Mouse (Mus musculus) R1 (cell line): ENCODE measurements around the gene Vrtn.

Experiments used
- DNase-seq: peaks from one replicate; pipeline ENCODE4 v3.0.0-alpha.2; 2018; ENCODE audit warnings: low read depth, low spot score

Gene Vrtn

DNA sequence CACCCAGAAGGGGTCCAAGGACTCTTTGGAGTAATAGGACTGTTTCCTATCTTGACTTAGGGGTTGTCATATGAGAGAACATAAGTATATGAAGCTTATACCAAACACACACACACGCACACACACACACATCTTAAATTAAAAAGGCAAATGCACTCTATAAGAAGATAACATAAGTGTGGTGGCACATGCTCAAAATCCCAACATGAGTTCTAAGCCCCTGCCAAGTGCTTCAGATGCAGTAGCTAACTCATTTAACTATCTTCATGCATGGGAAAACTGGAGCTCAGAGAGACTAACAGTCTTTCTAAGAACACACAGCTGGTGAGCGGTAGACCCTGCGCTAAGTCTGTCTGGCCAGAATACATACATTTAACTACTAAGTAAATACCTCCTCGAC, 46.7 kb downstream of the Vrtn start:
- DNase-seq: no peak

DNA sequence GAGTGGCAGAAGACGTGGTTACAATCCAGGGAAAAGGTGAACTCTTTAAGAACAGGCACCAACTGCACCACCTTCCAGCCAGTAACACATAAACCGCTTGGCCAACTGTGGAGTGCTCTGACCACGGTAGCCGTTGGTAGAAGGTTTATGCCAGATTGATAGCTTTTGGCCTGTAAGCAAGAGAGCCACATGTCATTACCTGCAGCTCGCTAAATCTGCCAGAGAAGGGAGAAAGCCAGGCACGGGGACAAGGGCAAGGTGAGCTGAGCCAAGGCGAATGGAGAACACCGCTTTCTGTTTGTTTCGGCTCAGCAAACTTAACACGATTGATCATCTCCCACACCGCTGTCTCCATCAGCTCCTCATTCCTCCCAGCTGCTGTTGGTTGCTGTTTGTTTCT, 48.2 kb downstream of the Vrtn start:
- no peak for DNase-seq

DNA sequence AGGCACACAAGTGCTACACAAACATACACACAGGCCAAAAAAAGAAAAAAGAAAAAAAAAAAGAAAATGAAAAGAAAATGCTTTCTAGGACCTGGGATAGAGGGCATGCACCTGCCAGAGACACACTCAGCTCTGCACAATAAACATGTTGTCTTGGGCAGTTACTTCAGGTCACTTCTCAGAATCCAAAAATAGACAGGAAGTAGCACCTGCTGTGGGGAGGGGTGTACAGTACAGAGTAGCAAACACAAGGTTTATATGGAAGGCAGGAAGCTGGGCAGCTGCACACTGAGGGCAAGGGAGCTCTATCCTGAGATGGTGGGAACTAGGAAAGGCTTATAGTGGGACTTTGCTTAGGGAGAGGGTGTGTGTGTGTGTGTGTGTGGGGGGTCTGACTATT, 50.5 kb downstream of the Vrtn start:
- no peak for DNase-seq

DNA sequence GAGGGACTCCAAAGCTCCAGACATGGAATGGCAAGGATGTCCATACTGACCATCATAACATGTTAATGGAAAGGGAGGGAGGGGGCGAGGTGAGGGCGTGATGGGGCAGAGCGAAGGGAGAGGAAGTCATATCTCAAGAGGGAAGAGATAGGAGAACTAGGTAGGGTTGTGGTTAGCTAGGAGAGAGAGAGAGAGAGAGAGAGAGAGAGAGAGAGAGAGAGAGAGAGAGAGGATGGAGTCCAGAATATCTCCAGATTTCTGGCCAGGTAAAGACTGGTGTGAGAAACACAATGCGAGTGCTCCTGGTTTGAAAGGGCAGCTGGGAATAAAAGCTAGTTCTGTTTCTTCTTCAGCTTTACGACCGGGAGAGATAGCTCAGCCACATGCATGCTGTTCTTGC, 51.3 kb downstream of the Vrtn start:
- DNase-seq: no peak

DNA sequence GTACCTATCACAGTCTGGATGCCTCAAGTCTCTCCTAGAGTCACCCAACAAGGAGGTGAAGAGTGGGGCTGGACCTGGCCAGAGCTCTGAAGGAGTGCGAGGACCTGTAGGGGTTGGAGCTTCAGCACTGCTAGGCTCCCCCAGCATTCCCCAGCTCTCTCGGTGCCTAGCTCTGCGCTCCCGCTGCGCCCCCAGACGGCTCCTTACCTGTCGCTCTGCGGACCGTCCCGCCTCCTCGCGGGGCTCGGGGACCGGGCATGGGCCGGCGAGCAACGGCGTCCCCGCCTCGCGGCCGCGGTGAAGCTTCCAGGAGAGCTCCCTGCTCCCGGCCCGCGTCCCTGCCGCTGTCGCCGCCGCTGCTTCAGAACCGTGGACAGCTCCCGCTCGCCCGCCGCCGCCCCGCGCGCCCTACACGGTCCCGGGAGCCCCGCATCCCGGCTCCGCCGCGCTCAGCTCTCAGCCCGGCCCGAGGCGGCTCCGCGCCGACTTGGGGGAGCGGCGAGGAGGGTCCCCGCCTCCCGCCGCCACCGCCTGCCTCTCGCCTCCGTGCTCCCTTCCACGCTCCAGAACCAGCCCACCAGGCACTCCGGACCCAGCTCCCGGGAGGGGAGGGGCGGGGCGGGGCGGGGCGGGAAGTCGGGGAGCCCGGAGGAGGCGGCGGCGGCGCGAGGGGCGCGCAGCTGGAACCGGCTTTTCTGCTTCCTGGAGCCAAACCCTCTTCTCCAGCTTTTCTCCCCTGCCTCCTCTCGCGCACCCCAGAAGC, 57.7 kb downstream of the Vrtn start, which contains the start of gene Syndig1l:
Syndig1l (minus strand) TSS at position 513 of the 763 bp plus-strand sequence.
- peak; percentile 52 for DNase-seq
